Mouse (Mus musculus): ENCODE results near the gene Olfr791.

- TF ChIP-seq CTCF (IDR thresholded peaks at IDR 0.05; ENCODE audit: low read depth) (peak; percentile 12; the same call in 1 of the 2 replicates), EP300 (IDR thresholded peaks at IDR 0.05; ENCODE audit: low read depth) (no peak)
Measured at GRCm38 (mm10) chr10:129549354-129549753, 27.8 kb downstream of the Olfr791 start.
